Mouse (Mus musculus) megakaryocyte, embryonic 14.5 days (primary cell): ENCODE measurements at regions not wholly inside any gene's neighbourhood (a gene's known extent, or its start where the extent isn't known, plus 50 kb on each side); places are given as distances from the start of the nearest gene placed in this dataset.
"Not testable (repeated sequence)": the region's sequence is repeated elsewhere in the genome, so short reads cannot be mapped to it uniquely, and the experiment has no call there.

Experiments used
- H3K27me3 ChIP-seq: replicated peaks from 2 replicates; pipeline ENCODE3; 2012; ENCODE audit warnings: inconsistent platforms
- H3K36me3 ChIP-seq: replicated peaks from 2 replicates; pipeline ENCODE3; 2012; ENCODE audit warnings: low read length, inconsistent platforms, mixed read lengths
- H3K4me1 ChIP-seq: 2 replicates; pipeline ENCODE4 v1.6.1; 2012; ENCODE audit warnings: inconsistent platforms
- H3K4me3 ChIP-seq: replicated peaks from 2 replicates; pipeline ENCODE3; 2012; ENCODE audit warnings: moderate library complexity, mild to moderate bottlenecking, inconsistent platforms
- H3K9me3 ChIP-seq: 2 replicates; pipeline ENCODE4 v1.6.1; 2012; ENCODE audit warnings: inconsistent platforms
- FLI1 ChIP-seq: IDR thresholded peaks from 2 replicates; pipeline ENCODE4 v1.6.1; 2012; ENCODE audit warnings: low read length, inconsistent platforms, mixed read lengths
- GATA1 ChIP-seq: IDR thresholded peaks from 3 replicates; pipeline ENCODE4 v1.6.1; 2012; ENCODE audit warnings: mixed read lengths, low read length, inconsistent platforms, borderline replicate concordance

DNA sequence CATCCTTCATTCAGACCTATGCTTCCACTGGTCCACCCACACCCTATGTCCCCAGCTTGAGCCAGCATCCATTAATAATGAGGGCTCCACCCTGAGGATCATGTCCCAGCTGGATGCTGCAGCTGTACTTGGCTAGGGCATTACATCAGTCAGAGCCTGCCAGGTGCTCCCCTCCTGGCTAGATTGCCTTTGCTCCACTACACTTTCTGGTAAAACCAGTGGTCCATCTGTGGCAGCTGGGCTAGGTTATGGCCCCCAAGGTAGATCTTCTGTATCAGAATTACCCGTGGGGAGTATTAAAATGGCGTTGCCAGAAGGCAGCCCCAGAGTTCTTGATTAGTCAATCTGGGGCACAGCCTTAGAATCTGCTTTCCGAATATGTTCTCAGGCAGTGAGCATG is 94.7 kb upstream of the Sec61g start:
- Histone ChIP-seq H3K4me1 (no peaks in the 10 kb centered on the region), H3K36me3 (no peaks in the 10 kb centered on the region), H3K4me3 (no peak overlapping the region), H3K27me3 (no peaks in the 10 kb centered on the region), H3K9me3 (peaks cover 28% of the 10 kb centered on the region)
- no peak for TF ChIP-seq GATA1
- no peak for TF ChIP-seq FLI1

GRCm38 (mm10) chr11:16606435-16607214 is 98.3 kb upstream of the Sec61g start:
- H3K4me1 ChIP-seq = no peaks in the 10 kb centered on the region
- H3K36me3 ChIP-seq = no peaks in the 10 kb centered on the region
- TF ChIP-seq GATA1 (no peak), FLI1 (no peak)
- no peaks in the 10 kb centered on the region for H3K27me3 ChIP-seq
- H3K9me3 ChIP-seq = peaks cover 7% of the 10 kb centered on the region; the same call in 1 of the 2 replicates
- no peak overlapping the region for H3K4me3 ChIP-seq

- H3K36me3 ChIP-seq, H3K4me3 ChIP-seq, H3K4me1 ChIP-seq, H3K27me3 ChIP-seq, H3K9me3 ChIP-seq: not testable (repeated sequence)
These were observed 99.7 kb upstream of the Sec61g start for GRCm38 (mm10) chr11:16607900-16608422.

DNA sequence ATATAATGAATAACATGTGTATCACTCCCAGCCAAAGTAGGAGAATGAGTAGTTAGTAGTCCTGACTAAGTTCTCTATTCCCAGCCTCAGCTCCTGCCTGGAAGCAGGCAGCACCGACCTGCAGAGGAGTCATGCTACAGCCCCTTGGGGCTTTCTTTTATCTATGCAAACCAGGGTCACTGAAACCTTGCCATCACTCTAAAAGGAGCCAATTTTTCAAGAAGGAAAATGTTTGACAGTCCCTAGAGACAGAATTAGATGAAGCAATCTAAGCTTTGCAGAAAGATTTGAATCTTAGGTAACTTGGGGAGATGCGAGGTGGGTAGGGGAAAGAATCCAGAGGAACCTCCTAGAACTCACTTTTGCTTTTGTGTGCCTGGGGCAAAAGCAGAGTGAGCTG is 103.5 kb upstream of the Sec61g start:
- Histone ChIP-seq H3K4me1 (no peaks in the 10 kb centered on the region), H3K27me3 (no peaks in the 10 kb centered on the region)
- TF ChIP-seq GATA1 (no peak), FLI1 (no peak)

GRCm38 (mm10) chr11:16612524-16612923 is 104.2 kb upstream of the Sec61g start:
- Histone ChIP-seq H3K9me3 (peaks cover 20% of the 10 kb centered on the region), H3K4me1 (no peaks in the 10 kb centered on the region), H3K27me3 (no peaks in the 10 kb centered on the region), H3K4me3 (no peak overlapping the region), H3K36me3 (no peaks in the 10 kb centered on the region)
- TF ChIP-seq FLI1 (no peak), GATA1 (no peak)

More for the DNA sequence above, 103.5 kb upstream of the Sec61g start:
- Histone ChIP-seq H3K4me3 (no peak overlapping the region), H3K9me3 (peaks cover 15% of the 10 kb centered on the region), H3K36me3 (no peaks in the 10 kb centered on the region)

DNA sequence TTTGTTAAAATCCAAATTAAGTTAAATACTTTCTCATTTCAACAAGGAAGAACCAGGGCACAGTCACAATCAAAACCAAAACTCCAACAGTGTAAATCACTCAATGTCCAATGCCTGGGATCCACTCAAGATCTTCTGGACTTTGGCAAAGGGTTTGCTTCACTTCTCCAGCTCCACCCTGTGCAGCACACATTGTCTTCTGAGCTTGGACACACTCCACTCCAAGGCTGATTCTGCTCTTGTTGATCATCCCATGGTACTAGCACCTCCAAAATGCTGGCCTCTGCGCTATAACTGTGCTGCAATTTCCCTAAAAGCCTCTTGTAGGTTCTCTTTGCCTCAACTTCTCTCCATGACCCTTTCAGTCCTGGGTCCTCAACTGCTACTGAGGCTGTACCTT is 111.5 kb upstream of the Sec61g start:
- Histone ChIP-seq H3K4me3 (no peak overlapping the region), H3K27me3 (no peaks in the 10 kb centered on the region), H3K36me3 (no peaks in the 10 kb centered on the region), H3K4me1 (no peaks in the 10 kb centered on the region), H3K9me3 (0 out of 2 replicates have a peak, but pooled peaks cover 5% of the 10 kb centered on the region)
- no peak for TF ChIP-seq GATA1
- no peak for TF ChIP-seq FLI1

- no peaks in the 10 kb centered on the region for H3K4me1 ChIP-seq
- TF ChIP-seq FLI1 (no peak), GATA1 (no peak)
- H3K4me3 ChIP-seq = no peak overlapping the region
These were observed 115.4 kb upstream of the Sec61g start for GRCm38 (mm10) chr11:16623694-16624093.

DNA sequence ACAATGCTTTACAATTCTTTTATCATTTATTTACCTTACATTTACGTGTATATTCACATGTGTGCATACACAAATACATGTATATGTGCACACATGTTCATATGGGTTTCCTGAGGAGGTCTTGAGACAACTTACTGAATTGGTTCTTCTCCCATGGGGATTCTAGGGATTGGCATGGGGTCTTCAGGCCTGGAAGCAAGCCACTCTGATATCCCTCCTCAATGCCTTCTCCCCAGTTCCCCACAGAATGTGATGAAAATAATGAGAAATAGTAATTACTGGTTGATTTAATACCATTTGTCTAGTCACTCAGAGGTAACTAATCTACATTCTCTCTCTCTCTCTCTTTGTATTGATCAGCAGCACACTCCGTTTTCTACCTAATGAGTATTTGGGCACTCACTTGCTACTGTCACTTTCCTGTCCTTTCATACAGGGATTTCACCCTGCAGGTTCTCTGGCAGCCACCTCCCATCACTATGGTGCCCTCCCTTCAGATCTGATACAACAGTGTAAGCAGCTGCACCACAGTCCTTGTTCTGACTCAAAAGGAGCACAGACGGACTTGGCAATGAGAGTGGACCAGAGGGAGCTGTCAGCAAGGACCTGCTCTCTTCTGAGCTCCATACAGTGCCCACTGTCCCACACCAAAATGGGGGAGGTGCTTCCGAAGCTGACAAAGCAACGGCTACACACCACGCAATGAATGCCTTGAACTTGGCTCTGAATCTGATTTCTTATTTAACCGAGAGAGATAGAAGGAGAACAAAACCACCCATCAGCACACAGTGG is 119.2 kb upstream of the Sec61g start:
- no peak overlapping the region for H3K4me3 ChIP-seq
- no peaks in the 10 kb centered on the region for H3K27me3 ChIP-seq
- no peak for TF ChIP-seq GATA1
- TF ChIP-seq FLI1 = no peak
- H3K36me3 ChIP-seq = no peaks in the 10 kb centered on the region
- H3K4me1 ChIP-seq = no peaks in the 10 kb centered on the region
- H3K9me3 ChIP-seq = no peaks in the 10 kb centered on the region

More at GRCm38 (mm10) chr11:16623694-16624093, 115.4 kb upstream of the Sec61g start:
- no peaks in the 10 kb centered on the region for H3K36me3 ChIP-seq
- no peaks in the 10 kb centered on the region for H3K9me3 ChIP-seq
- H3K27me3 ChIP-seq = no peaks in the 10 kb centered on the region

DNA sequence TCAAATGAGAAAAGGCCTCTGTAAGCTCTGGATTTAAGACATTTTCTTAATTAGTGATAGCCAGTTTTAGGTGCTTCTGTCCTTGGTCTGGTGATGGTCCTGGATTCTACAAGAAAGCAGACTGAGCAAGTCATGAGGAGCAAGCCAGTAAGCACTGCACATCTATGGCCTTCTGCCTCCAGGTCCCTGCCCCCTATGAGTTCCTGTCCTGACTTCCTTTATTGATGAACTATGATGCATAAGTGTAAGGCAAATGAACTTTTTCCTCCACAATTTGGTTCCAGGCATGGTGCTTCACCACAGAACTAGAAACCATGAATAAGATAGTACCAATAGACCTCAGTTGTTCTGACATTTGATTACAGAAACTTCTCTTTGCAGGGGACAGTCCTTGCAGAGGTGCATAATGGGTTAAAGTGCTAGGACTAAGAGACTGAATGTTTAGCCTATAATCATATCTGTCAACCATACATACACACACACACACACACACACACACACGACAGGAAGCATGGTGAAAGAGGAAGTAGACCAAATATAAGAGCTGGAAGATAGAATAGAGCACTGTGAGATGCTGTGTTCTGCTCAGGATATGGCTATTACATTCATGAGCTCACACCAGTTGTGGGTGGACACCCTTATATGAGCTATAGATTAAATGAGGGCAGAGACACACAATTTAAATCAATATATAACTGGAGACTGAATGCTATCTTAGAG is 121.3 kb upstream of the Sec61g start:
- no peak for TF ChIP-seq GATA1
- TF ChIP-seq FLI1 = no peak

DNA sequence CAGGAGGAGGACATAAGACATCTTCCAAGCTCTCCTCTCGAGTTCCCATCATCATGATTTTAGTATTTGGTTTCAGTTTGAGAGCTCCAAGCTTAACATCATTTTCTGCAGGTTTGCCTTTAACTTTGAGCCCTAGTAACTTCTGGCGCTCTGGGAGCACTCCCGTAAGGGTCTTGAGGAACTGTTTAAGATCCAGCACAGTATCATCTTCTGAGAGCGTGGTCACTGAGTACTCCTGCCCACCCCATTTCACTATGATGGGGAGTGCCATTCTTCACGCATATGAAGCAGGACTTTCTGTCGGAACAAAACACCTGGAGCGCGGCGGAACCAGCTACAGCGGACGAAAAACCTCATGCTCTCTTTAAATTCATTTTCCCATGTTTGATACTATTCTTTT is 116.2 kb upstream of the Egfr start:
- H3K27me3 ChIP-seq, H3K36me3 ChIP-seq, H3K9me3 ChIP-seq, H3K4me3 ChIP-seq, H3K4me1 ChIP-seq: not testable (repeated sequence)

More for the DNA sequence above, 121.3 kb upstream of the Sec61g start:
- H3K4me1 ChIP-seq = no peaks in the 10 kb centered on the region
- H3K36me3 ChIP-seq = no peaks in the 10 kb centered on the region
- H3K27me3 ChIP-seq = no peaks in the 10 kb centered on the region
- no peak overlapping the region for H3K4me3 ChIP-seq
- H3K9me3 ChIP-seq = no peaks in the 10 kb centered on the region
